Mouse (Mus musculus): ENCODE data around the gene Mrpl16. TPM values are rescaled to one million over a fixed set of nuclear protein-coding genes. Genes with fewer than 3 reads are reported as not detected.

Mrpl16 gene
- total and polyA plus RNA-seq, 2 experiments from 2014 or later = 30.8 to 52.6 TPM

DNA sequence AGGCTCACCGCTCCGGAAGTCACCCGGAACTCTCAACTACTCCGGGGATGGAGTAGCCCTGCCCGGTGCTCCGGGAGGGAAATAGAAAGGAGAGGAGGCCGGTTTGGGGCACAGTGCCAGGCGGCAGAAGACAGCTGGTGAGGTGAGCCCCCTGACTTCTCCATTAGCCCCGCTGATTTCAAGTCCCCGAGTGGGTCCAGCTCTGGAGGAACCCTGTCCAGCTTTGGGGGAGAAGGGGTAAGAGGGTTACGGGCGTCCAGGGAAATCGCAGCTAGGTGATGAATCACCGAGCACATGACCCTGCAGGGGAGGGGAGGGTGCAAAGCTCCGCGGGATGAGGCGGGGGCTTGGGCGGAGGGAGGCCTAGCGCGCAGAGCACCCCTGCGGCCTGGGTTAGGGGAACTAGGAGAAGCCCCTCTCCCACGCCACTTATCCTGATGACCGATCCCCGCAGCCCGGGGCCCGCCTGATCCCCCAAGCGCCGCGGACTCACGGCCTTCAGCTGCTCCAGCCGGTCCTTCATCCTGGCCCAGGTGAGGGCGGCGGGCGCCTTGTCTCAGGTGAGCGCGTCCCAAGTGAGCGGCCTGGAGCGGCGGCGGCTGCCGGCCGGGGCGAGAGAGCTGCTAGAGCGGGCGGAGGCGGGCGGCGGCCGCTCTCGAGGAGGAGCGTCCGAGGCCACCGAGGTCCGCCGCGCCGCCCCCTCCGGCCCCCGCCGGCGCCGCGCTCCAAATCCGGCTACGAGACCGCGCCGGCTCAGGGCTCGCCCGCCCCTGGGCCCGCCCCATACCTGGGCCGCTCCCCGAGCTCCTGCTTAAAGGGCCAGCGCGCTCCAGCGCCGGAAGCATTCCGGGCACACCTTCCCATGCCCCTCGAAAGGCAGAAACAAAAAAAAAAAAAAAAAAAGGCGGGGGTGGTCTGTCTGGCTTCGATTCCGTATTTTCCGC lies 48.3 kb downstream of the Mrpl16 start:
- Histone ChIP-seq H3K9ac (peak overlapping the region; percentile 82), H3K4me3 (ENCODE audit: low read depth, low read length) (peak overlapping the region; percentile 77), H3K4me2 (ENCODE audit: low read depth) (peak overlapping the region; percentile 89), H3K36me3 (ENCODE audit: insufficient read depth) (no peaks in the 10 kb centered on the region), H3K27me3 (ENCODE audit: insufficient read depth, low read length) (peaks cover 5% of the 10 kb centered on the region; the same call in 1 of the 2 replicates), H3K9me3 (ENCODE audit: low read length) (no peaks in the 10 kb centered on the region), H3K27ac (ENCODE audit: low read depth, low read length) (peak overlapping the region; percentile 57), H3K4me1 (ENCODE audit: insufficient read depth) (no peaks in the 10 kb centered on the region; the same call in 1 of the 2 replicates)
- DNase-seq = peak; percentile 52
- ATAC-seq = peak; percentile 83
- no peak for TF ChIP-seq CTCF (IDR thresholded peaks at IDR 0.05; ENCODE audit: low read depth)
- WGBS = 1% methylated on average over 56 of the region's 83 CpGs

DNA sequence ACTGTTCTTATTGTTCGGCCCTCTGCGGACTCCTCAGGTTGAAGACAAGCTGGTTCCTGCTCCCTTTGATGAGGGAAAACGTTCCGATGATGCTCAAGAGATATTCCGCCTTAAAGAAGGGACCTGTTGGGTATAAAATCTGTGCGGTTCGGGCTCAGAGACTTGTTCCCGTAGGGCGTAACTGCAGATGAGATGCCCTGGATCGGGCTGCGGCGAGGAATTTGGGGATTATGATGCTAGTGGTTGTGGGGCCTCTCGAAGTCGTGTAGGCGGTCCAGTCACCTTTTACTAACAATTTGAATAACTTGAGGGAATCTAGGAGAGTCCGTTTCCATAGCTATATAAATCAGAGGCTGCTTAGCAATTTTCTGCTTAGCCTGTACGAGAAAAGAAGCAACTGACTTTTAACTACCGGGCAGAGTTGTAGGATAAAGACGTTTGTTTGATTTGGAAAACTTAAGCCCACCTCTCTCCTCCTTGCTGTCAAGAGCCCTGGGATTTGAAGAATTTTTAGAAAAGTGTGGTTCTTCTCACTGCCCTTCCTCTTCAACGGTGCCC lies 49.0 kb downstream of the Mrpl16 start, which contains the start of gene Stx3:
Stx3 (minus strand) TSS at position 261 of the 558 bp plus-strand sequence.
- Histone ChIP-seq H3K4me1 (ENCODE audit: insufficient read depth) (no peaks in the 10 kb centered on the region; the same call in 1 of the 2 replicates), H3K4me2 (ENCODE audit: low read depth) (peak within 1 kb of the TSS; percentile 89), H3K36me3 (ENCODE audit: insufficient read depth) (no peaks in the 10 kb centered on the region), H3K9ac (peak within 1 kb of the TSS; percentile 82), H3K4me3 (ENCODE audit: low read depth, low read length) (peak within 1 kb of the TSS; percentile 77), H3K27me3 (ENCODE audit: insufficient read depth, low read length) (peaks cover 5% of the 10 kb centered on the region; the same call in 1 of the 2 replicates), H3K9me3 (ENCODE audit: low read length) (no peaks in the 10 kb centered on the region), H3K27ac (ENCODE audit: low read depth, low read length) (peak within 1 kb of the TSS; percentile 57)
- TF ChIP-seq CTCF (IDR thresholded peaks at IDR 0.05; ENCODE audit: low read depth) = no peak
- under 1% methylated on average over 20 of the region's 20 CpGs for WGBS
- DNase-seq = peak; percentile 50
- peak; percentile 14 for ATAC-seq

DNA sequence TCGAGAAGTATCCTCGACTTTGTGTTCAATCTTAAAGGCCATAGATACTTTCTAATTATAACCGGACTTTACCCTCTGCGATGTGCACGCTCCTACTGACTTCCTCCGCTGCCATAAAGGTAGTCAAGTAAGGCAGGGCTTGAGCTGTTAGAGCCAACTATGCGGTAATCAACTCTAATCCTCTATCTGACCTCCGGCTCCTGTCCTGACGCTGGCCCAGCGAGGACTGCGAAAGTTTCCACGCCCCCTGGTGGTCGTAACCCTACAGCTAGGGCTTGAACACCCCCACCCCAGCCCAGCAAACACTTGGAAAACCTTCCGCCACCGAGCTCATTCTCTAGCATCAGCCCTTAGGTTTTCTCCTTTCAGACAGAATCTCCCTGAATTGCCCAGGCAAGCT lies 49.6 kb downstream of the Mrpl16 start:
- Histone ChIP-seq H3K4me1 (ENCODE audit: insufficient read depth) (no peaks in the 10 kb centered on the region; the same call in 1 of the 2 replicates), H3K4me2 (ENCODE audit: low read depth) (peak overlapping the region; percentile 89), H3K4me3 (ENCODE audit: low read depth, low read length) (peak overlapping the region; percentile 77), H3K27me3 (ENCODE audit: insufficient read depth, low read length) (peaks cover 5% of the 10 kb centered on the region; the same call in 1 of the 2 replicates), H3K9ac (no peak overlapping the region), H3K9me3 (ENCODE audit: low read length) (no peaks in the 10 kb centered on the region), H3K36me3 (ENCODE audit: insufficient read depth) (no peaks in the 10 kb centered on the region), H3K27ac (ENCODE audit: low read depth, low read length) (no peak overlapping the region)
- peak; percentile 59 for ATAC-seq
- TF ChIP-seq CTCF (IDR thresholded peaks at IDR 0.05; ENCODE audit: low read depth) = peak; percentile 65
- DNase-seq = peak; percentile 70
- WGBS = 3% methylated on average over 15 of the region's 15 CpGs

DNA sequence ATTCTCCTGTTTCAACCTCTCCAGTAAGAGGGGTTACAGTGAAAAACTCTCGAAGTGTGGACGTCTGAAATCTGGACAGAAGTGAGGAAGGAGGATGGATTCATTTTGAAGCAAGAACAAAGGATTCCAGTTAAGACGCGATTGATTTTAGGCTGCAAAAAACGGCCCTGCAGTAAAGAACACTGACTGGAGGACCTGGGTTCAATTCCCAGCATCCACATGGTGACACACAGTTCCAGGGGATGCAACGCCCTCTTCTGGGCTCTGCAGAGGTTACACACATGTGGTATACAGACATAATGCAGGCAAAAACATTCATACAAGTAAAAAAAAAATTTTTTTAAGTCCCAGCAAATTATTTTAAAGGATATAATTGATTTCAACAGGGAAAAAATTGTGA lies 50.0 kb downstream of the Mrpl16 start:
- H3K4me2 ChIP-seq (ENCODE audit: low read depth) = peak overlapping the region; percentile 89
- H3K9ac ChIP-seq = no peak overlapping the region
- H3K27ac ChIP-seq (ENCODE audit: low read depth, low read length) = no peak overlapping the region
- H3K36me3 ChIP-seq (ENCODE audit: insufficient read depth) = no peaks in the 10 kb centered on the region
- DNase-seq = no peak
- H3K9me3 ChIP-seq (ENCODE audit: low read length) = no peaks in the 10 kb centered on the region
- H3K27me3 ChIP-seq (ENCODE audit: insufficient read depth, low read length) = peaks cover 5% of the 10 kb centered on the region; the same call in 1 of the 2 replicates
- no peak for ATAC-seq
- 28% methylated on average over 6 of the region's 6 CpGs for WGBS
- H3K4me1 ChIP-seq (ENCODE audit: insufficient read depth) = no peaks in the 10 kb centered on the region; the same call in 1 of the 2 replicates
- peak overlapping the region; percentile 77 for H3K4me3 ChIP-seq (ENCODE audit: low read depth, low read length)
- no peak for TF ChIP-seq CTCF (IDR thresholded peaks at IDR 0.05; ENCODE audit: low read depth)

DNA sequence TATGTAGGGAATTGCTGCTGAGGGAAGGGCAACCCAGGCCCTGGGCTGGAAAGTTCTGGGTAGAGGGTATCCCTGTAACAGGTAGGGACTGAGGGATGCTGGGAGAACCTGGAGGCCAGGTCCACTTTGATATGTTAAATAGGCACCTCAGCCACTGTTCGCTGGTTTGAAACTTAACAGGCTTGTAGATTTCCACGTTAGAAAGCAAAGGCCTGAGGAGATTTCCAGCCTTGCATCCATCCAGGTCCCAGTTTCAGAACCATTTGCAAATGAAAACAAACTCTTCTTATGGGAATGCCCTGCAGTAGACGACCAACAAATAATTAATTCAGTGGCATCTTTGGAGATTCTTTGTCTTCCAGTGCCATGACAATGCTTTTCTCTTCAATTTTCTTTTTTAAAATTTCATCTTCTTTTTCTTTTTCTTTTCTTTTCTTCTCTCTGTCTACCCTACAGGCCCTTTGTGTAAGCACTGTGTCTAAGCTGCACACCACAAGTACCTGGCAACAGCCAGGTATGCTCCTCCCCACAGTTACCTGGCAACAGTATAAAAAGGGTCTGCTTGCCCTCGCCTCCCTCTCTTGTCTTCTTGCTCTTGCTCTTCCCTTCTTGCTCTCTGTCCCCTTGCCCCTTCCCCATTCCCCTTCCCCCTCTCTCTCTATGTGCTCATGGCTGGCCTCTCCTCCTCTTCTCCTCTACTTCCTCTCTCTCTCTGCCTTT lies 53.3 kb downstream of the Mrpl16 start:
- Histone ChIP-seq H3K9ac (no peak overlapping the region), H3K4me3 (ENCODE audit: low read depth, low read length) (no peak overlapping the region), H3K9me3 (ENCODE audit: low read length) (no peaks in the 10 kb centered on the region), H3K4me1 (ENCODE audit: insufficient read depth) (no peaks in the 10 kb centered on the region; the same call in 1 of the 2 replicates), H3K4me2 (ENCODE audit: low read depth) (no peak overlapping the region), H3K27ac (ENCODE audit: low read depth, low read length) (no peak overlapping the region), H3K27me3 (ENCODE audit: insufficient read depth, low read length) (peaks cover 5% of the 10 kb centered on the region; the same call in 1 of the 2 replicates), H3K36me3 (ENCODE audit: insufficient read depth) (no peaks in the 10 kb centered on the region)
- TF ChIP-seq CTCF (IDR thresholded peaks at IDR 0.05; ENCODE audit: low read depth) = no peak
- ATAC-seq = no peak
- 20% methylated on average over 4 of the region's 4 CpGs for WGBS
- DNase-seq = no peak

Other genes starting within 250 kb of the Mrpl16 start
- gene Ms4a4d, start 233.6 kb upstream of the Mrpl16 start, total RNA-seq (2014; rRNA removed) = not detected in 2 replicates
- gene Ms4a4d, start 233.6 kb upstream of the Mrpl16 start, polyA plus RNA-seq (2015; fragmentation: Nextera tagmentation; extraction: Ambion mirVana) = not detected in 2 replicates
- 2.4 and 2.5 TPM in 2 replicates for gene Ms4a6d, start 165.5 kb upstream of the Mrpl16 start, total RNA-seq (2014; rRNA removed)
- gene Ms4a6d, start 165.5 kb upstream of the Mrpl16 start, polyA plus RNA-seq (2015; fragmentation: Nextera tagmentation; extraction: Ambion mirVana) = 2.8 TPM in 2 replicates
- gene Ms4a2, start 146.7 kb upstream of the Mrpl16 start, total RNA-seq (2014; rRNA removed) = not detected in 2 replicates
- gene Ms4a2, start 146.7 kb upstream of the Mrpl16 start, polyA plus RNA-seq (2015; fragmentation: Nextera tagmentation; extraction: Ambion mirVana) = not detected in 2 replicates
- gene Ms4a3, start 129.5 kb upstream of the Mrpl16 start, total RNA-seq (2014; rRNA removed) = 0.23 TPM in 1 of 2 replicates, not detected in the other
- not detected in 2 replicates for gene Ms4a3, start 129.5 kb upstream of the Mrpl16 start, polyA plus RNA-seq (2015; fragmentation: Nextera tagmentation; extraction: Ambion mirVana)
- gene Oosp2, start 109.8 kb upstream of the Mrpl16 start, total RNA-seq (2014; rRNA removed) = not detected in 2 replicates
- 0.60 TPM in 1 of 2 replicates, not detected in the other for gene Oosp2, start 109.8 kb upstream of the Mrpl16 start, polyA plus RNA-seq (2015; fragmentation: Nextera tagmentation; extraction: Ambion mirVana)
- gene Oosp1, start 79.2 kb upstream of the Mrpl16 start, total RNA-seq (2014; rRNA removed) = not detected in 2 replicates
- not detected in 2 replicates for gene Oosp1, start 79.2 kb upstream of the Mrpl16 start, polyA plus RNA-seq (2015; fragmentation: Nextera tagmentation; extraction: Ambion mirVana)
- gene Oosp3, start 73.3 kb upstream of the Mrpl16 start, total RNA-seq (2014; rRNA removed) = not detected in 2 replicates
- gene Oosp3, start 73.3 kb upstream of the Mrpl16 start, polyA plus RNA-seq (2015; fragmentation: Nextera tagmentation; extraction: Ambion mirVana) = not detected in 2 replicates
- not detected in 2 replicates for gene Gif, start 22.8 kb upstream of the Mrpl16 start, total RNA-seq (2014; rRNA removed)
- gene Gif, start 22.8 kb upstream of the Mrpl16 start, polyA plus RNA-seq (2015; fragmentation: Nextera tagmentation; extraction: Ambion mirVana) = not detected in 2 replicates
- gene Stx3, start 49.0 kb downstream of the Mrpl16 start, total RNA-seq (2014; rRNA removed) = 26.6 and 31.3 TPM in 2 replicates
- gene Stx3, start 49.0 kb downstream of the Mrpl16 start, polyA plus RNA-seq (2015; fragmentation: Nextera tagmentation; extraction: Ambion mirVana) = 20.8 and 27.2 TPM in 2 replicates
- not detected in 2 replicates for gene Olfr1417, start 68.8 kb downstream of the Mrpl16 start, total RNA-seq (2014; rRNA removed)
- 0.10 TPM in 1 of 2 replicates, not detected in the other for gene Olfr1417, start 68.8 kb downstream of the Mrpl16 start, polyA plus RNA-seq (2015; fragmentation: Nextera tagmentation; extraction: Ambion mirVana)
- not detected in 2 replicates for gene Olfr1418, start 90.7 kb downstream of the Mrpl16 start, total RNA-seq (2014; rRNA removed)
- not detected in 2 replicates for gene Olfr1418, start 90.7 kb downstream of the Mrpl16 start, polyA plus RNA-seq (2015; fragmentation: Nextera tagmentation; extraction: Ambion mirVana)
- gene Olfr1419, start 104.7 kb downstream of the Mrpl16 start, total RNA-seq (2014; rRNA removed) = not detected in 2 replicates
- not detected in 2 replicates for gene Olfr1419, start 104.7 kb downstream of the Mrpl16 start, polyA plus RNA-seq (2015; fragmentation: Nextera tagmentation; extraction: Ambion mirVana)
- not detected in 2 replicates for gene Olfr1420, start 116.2 kb downstream of the Mrpl16 start, total RNA-seq (2014; rRNA removed)
- gene Olfr1420, start 116.2 kb downstream of the Mrpl16 start, polyA plus RNA-seq (2015; fragmentation: Nextera tagmentation; extraction: Ambion mirVana) = not detected in 2 replicates
- gene Patl1, start 142.0 kb downstream of the Mrpl16 start, total RNA-seq (2014; rRNA removed) = 7.2 and 12.1 TPM in 2 replicates
- gene Patl1, start 142.0 kb downstream of the Mrpl16 start, polyA plus RNA-seq (2015; fragmentation: Nextera tagmentation; extraction: Ambion mirVana) = 7.7 and 11.8 TPM in 2 replicates
- 27.3 and 30.3 TPM in 2 replicates for gene Osbp, start 195.6 kb downstream of the Mrpl16 start, total RNA-seq (2014; rRNA removed)
- gene Osbp, start 195.6 kb downstream of the Mrpl16 start, polyA plus RNA-seq (2015; fragmentation: Nextera tagmentation; extraction: Ambion mirVana) = 2.3 and 3.1 TPM in 2 replicates

All from forebrain, postnatal 0 days (tissue).